Mouse (Mus musculus): ENCODE data around the gene Nupr1.

Gene Nupr1

DNA sequence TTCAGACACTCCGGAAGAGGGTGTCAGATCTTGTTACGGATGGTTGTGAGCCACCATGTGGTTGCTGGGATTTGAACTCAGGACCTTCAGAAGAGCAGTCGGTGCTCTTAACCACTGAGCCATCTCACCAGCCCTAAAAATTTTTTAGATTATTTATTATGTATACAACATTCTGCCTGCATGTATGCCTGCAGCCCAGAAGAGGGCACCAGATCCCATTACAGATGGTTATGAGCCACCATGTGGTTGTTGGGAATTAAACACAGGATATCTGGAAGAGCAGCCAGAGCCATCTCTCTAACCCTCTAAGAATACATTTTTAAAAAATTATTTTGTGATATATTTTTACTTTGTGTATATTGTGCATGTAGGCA is 12.6 kb upstream of the Nupr1 start:
- DNase-seq (ENCODE audit: low spot score) = peak; percentile 54

DNA sequence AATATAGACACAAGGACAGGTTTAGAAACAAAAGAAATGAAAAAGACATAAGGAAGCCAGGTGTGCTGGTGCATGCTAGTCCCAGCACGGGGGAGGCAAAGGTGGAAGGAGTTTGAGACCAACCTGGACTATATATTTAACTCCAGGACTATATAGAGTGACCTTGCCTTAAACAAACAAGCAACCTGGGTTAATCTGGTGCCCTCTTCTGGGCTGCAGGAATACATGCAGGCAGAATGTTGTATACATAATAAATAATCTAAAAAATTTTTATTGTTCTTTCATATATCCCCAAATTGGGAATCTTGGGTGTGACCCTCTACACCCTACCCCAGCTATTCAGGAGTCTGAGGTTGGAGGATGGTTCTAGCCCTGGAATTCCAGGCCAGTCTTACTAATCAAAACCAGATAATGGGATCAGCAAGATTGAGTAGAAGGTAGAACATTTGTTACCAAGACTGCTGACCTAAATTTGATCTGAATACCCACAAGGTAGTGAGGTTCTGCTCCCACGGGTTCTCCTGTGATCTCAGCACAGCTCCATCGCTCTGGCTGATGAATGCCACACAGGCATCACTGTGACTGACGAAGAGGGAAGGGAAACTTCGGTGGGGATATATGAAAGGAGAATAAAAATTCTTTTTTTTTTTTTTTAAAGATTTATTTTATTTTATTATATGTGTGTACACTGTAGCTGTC is 12.0 kb upstream of the Nupr1 start:
- no peak for DNase-seq (ENCODE audit: low spot score)

DNA sequence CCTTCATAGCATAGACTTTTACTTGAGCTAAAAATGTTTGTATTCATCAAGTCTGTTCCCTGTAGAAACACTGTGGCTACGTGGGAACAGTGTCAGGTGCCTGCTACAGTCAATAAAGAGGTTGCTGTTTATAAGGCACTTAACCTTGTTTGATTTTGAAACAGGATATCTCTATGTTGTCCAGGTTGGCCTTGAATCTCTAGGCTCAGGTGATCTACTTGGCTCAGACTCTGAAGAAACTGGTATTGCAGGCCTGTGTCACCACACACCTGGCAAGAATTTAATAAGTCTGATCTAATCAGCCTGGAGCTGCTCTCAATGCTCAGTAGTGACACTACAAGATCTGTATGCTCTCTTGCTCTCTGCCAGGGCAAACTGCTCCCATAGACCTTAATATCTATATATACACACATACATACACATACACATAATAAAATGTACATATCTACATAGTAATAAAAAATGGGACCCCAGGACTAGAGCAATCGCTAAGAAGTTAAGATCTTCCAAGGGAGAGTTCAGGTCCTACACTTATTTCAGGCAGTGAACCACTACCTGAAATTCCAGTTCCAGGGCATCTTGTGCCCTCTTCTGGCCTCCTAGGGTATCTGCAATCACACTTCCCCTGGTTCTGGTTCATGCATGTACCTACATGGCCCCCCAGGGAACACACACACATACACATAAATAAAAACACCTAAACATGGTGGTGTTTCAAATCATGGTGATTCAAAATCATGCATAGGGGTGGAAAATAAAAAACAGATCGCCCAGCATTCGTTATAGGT is 6.3 kb upstream of the Nupr1 start:
- DNase-seq (ENCODE audit: low spot score) = peak; percentile 55

DNA sequence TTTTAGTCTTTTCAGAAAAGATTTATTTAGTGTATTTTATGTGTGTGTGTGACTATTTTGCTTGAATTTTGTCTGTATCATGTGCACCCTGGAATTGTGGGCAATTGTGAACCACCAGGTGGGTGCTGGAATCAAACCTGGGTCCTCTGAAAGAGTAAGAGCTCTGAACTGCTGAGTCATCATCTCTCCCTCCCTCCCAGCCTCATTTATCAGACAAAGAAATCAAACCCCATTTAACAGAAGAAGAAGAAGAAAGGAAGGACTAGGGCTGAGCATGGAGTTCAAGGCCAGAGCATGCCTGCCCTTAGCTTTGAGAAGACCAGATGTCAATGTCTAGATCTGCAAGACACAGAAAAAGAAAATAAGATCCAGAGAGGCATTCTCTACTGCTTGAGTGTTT is 4.7 kb upstream of the Nupr1 start:
- no peak for DNase-seq (ENCODE audit: low spot score)

DNA sequence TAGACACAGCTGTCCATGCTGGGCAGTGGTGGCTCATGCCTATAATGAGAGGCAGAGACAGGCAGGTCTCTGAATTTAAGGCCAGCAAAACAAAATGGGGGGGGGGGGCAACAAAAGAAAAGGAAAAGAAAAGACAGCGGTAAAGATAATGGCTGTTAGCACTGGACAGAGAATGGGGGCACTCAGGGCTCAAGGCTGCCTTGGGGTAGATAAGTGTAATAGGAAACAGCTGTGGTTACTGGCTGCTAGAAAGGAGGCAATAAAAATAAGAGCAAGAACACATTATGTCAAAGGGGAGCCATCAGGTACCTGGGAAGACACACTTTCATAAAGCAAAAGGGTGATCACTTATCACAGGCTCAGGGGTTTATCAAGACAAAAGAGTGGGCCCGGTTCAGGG is 1.8 kb upstream of the Nupr1 start:
- no peak for DNase-seq (ENCODE audit: low spot score)

DNA sequence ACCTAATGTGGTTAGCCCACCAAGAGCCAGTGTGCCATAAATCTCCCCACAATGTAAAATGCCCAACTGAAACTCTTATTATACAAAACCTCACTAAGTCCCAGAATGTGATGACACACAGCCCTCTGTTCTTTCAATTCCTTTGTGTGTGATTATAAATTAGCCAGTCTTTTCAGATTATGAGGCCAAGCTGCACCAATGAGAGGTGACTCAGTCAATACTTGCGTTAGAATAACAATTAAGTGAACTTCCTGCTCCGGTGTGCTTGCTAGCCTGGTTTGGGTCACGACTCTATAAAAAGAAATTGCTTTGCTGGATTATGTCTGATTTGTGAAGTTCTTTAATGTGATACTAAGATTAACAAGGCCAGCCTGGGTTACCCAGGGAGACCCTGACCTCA is 746 bp downstream of the Nupr1 start:
- no peak for DNase-seq (ENCODE audit: low spot score)

DNA sequence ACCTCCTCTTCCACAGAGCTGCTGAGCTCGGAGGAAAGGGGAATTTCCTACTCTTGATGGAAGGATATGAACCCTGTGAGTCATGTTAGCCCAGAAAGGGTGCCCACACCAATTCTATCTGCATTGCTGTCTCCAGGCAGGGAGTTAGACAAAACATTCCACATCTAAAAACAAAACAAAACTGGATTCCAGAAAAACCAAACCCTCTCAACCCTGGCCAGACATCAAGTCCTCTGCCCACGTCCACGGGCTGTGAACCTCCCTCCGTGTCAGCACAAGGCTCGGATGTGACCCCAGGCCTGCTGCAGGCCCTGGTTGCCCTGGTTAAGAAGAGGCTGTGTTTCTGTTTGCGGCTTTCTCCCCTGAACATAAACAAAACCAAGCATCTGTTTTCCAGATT is 2.5 kb downstream of the Nupr1 start:
- DNase-seq (ENCODE audit: low spot score) = peak; percentile 23

DNA sequence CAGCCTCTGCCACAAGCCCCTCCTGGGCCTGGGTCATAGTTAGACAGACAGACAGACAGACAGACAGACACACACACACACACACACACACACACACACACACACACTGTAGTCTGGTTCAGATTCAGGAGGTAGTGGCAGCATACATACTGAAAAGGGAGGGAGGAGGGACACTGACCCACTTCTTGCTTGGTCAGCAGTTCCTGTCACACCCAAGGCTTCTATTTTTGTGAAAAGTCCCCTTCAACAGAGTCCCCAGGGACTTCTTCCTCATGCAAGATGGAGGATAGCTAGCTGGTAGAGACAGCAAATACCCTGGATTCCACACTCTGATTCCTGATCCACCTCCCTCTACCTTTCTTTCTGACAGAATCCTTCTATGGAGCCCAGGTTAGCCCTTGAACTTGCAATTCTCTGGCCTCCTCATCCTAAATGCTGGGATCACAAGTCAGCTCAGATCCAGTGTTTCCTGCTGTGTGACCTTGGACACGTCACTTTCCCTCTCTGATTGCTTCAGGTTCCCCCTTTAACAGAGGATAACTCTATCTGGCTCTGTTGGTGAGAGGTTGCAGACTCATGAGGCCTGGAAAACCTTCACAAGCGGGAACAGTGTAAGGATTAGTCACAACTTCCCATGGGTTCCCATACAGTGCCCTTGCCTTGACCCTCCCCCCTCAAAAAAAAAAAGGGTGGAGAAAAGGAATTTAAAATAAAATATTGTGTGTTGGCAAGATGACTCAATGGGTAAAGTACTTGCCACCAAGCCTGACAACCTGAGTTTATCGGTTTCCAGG is 4.7 kb downstream of the Nupr1 start:
- DNase-seq (ENCODE audit: low spot score) = peak; percentile 41

DNA sequence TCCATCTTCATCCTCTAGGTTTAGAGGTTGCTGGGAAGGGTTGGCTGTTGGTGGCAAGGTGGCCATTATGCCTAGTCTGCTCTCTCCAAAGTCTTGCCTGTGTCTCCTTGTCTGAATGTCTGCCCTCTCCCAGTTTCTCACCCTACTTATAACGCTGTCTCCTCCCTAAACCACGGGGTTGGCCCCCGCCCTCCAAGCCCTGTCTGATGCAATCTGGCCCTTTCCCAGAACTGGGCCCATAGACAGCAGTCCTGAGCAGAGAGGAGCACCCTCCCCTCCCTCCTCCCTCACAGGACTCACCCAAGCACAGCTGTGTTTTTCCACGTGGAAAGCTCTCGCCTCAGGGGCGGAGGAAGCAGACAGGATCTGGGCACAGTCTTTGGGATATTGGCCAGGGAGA is 5.3 kb downstream of the Nupr1 start:
- peak; percentile 93 for DNase-seq (ENCODE audit: low spot score)

DNA sequence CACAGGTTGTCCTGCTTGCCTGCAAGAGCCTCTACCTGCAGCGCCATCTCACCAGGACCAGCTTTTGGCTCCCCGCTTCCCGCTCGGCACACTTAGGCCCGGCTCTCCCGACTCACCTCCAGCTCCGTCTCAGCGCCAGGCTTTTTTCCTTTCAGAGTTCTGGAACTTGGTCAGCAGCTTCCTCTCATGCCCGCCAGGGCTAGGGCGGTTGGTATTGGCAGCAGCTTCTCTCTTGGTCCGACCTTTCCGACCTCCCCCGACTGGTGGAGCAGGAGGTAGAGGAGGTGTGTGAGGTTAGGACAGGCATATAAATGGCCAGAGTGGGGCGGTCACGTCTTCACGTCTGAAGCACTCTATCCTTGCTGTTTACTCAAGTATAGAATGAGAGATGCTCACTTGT is 5.9 kb downstream of the Nupr1 start:
- DNase-seq (ENCODE audit: low spot score) = peak; percentile 74

DNA sequence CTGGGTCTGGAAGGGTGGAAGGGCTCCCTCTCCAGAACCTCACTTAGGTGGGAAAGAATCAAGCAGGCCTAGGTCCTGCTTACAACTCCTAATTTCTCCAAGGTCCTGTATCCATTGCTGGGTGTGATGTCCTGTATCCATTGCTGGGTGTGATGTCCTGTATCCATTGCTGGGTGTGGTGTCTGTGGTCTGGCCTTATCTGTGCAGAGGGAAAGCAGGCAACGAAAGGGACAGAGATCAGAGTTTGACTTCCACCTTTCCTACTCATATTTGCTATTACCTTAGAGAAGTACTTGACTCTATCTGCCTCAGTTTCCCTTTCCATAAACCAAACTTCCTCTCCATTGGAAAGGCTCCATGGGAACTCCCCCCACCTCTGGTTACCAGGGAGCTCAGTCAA is 7.3 kb downstream of the Nupr1 start:
- DNase-seq (ENCODE audit: low spot score) = no peak

DNA sequence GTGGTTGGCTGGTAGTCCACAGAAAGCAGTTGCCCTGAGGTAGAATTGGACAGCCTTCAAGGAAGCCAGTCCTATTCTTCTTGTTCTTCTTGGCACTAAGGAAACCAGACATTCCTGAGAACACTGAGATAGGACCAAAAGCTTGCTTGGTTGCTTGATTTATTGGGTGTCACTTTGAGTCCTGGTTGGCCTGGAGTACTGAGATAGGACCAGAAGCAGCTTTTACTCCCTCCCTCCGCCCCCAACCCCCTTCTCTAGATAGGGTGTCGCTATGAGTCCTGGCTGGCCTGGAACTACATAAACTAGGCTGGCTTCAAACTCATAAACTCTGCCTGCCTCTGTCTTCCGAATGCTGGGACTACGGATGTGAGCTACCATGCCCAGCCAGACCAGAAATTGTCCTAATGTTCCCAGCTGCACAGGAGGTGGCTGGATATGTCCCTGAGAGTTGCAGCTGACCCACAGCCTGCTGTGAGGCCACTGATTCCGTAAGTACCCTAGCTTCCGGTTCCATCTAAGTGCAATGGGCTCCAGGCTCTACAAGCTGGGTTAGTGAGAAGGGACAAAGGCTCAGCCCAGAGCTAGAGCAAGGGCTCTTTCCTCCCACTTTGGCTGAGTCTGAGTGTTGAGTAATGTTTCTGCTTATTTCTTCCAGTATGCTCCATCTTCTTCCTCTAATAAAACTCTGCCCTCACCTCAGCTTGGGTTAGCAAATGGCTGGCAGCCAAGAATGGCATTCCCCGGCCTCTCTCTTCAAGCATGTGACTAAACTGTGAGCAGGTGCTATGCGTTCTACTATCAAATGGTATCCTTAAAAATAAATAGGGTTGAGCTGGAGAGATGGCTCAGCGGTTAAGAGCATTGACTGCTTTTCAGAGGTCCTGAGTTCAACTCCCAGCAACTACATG is 9.0 kb downstream of the Nupr1 start:
- DNase-seq (ENCODE audit: low spot score) = no peak

DNA sequence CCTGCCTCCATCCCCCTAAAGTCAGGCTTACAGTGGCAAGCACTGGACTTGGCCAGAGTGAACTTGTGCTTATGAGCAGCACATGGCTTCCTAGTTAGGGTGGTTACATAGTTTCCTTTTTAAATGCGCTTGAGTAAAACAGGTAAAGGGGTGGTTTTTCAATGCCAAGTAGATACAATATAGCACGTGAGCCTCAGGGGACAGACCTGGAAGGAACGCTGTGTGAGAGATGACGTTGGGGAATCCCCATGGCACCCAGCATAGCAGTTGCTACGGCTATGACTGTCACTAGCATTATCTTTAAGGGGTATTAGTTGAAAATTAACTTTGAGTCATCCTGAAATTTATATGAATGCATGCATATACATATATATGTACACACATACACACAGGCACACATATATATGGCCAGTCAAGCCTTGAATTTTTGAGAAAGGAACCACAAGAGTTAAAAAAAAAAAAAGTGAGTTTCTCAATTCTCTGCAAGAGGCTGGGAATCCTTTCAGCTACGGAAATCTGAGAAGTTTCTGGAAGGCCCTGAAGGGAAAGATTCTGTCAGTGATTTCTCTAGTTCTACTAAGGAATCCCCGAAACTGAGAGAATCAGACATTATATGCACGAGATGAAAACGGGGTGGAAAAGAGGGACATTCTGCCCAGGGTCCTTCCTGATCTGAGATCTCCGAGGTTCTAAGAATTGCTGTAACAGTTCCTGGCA is 10.9 kb downstream of the Nupr1 start:
- no peak for DNase-seq (ENCODE audit: low spot score)

DNA sequence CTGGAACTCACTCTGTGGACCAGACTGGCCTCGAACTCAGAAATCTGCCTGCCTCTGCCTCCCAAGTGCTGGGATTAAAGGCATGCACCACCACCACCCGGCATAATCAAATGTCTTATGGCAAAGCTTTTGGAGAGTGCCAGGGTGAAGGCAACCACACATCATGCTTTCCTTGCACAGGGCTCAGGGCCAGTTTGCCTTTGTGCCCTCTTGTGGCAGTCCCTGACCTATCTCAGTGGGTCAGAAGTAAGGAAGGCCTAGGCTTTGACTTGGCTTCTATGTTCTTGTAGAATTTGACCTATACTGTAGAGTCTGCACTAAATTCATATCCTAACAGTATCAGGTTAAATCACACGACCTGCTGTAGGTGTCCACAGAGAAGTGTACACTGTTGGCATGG is 14.0 kb downstream of the Nupr1 start:
- no peak for DNase-seq (ENCODE audit: low spot score)

DNA sequence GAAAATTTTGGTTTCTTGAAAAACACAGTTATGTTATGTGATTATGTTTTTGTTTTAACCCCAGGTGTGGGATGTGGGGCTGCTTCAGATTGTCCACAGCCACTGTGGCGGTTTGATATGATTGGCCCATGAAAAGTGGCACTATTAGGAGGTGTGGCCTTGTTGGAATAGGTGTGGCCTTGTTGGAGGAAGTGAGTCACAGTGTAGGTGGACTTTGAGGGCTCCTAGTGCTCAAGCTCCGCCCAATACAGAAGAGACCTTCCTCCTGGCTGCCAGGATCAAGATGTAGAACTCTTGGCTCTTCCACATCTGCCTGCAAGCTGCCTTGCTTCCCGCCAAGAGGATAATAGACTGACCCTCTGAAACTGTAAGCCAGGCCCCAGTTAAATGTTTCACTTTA is 17.9 kb downstream of the Nupr1 start:
- DNase-seq (ENCODE audit: low spot score) = no peak

DNA sequence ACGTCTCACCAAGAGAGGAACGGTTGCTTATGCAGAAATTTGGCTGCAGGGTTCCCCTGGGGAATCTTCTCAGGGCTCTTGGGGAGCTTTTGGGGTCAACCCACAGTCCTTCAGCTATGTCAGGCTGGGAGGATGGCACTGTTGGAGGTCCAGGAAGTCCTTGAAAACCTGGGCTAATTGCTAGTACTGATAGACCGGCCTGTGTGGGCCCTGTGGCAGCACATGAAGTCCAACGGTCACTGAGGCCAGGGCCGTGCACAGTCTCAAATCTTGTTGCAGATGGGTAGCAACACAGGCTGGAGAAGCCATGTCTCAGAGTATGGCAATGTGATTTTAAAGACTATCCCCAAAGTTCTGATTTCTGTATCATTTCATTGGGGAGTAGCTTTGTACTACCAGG is 22.9 kb downstream of the Nupr1 start:
- no peak for DNase-seq (ENCODE audit: low spot score)

DNA sequence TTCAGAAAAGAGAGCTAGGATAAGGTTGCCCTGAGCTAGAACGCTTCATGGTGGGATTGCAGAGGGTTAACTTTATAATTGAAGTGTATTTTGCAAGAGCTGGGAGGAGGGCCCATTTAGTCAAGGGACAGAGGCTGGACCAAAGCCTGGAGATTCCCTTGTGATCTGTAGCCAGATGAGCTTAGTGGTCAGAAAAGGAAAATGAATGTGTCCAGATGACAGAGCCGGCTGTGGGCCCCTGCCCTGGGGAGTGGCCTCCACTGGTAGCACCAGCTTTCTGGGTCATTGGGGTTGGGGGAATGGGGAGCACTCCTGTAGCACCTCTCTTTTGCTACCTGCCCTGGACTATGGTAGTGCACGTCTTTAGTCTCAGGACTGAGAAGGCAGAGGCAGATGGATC is 23.6 kb downstream of the Nupr1 start:
- peak; percentile 57 for DNase-seq (ENCODE audit: low spot score)

DNA sequence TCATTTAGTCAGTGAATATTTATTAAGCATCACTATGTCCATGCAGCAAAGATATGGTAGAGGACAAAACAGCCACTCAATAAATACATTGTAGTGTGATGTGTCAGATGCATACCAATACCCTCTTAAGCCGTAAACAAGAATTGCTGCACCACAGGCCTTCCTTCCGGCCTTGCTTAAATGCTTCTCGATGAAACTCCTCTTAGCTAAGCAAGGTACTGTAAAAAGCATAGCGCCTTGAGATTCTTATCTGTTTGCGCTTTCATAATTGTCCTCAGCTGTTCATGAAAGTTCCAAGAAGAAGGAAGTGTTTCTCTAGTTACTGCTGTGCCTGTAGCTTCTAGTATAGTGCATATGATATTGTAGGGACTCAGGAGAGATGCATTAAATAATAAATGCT is 24.1 kb downstream of the Nupr1 start:
- DNase-seq (ENCODE audit: low spot score) = peak; percentile 28

DNA sequence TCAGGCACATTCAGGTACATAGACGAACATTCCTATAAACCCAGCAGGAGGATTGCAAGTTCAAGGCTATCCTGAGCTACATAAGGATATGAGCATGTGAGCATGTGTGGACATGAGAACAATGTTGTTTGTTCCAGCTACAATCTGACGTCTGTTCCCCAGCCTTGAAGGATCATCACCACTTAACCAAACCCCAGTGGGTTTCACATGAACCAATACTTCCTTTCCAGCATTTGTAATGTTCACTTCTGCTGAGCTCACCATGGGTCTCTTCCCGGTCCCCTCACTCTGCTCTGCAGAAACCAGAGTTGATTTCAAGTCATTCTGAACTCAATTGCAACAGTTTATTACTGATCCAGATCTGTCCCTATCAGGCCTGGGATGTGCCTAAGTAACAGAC is 28.0 kb downstream of the Nupr1 start:
- DNase-seq (ENCODE audit: low spot score) = no peak

DNA sequence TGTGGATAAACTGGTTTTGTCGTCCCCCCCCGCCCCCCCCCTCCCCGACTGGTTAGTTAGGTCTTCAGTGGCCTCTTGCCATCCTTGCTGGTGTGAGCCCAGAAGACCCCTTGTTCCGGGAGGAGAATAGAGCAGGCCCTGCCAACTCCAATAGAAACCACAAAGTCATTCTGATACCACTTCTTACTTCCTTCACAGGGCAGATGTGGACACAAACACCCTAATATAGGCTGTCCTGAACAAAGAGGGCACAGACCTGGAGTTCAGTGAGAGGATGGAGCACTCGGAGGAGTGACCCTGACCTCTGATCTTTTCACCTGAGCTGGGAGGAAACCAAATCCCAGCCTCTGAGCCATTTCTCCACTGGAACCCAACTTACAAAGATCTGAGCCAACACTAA is 28.8 kb downstream of the Nupr1 start:
- DNase-seq (ENCODE audit: low spot score) = no peak

DNA sequence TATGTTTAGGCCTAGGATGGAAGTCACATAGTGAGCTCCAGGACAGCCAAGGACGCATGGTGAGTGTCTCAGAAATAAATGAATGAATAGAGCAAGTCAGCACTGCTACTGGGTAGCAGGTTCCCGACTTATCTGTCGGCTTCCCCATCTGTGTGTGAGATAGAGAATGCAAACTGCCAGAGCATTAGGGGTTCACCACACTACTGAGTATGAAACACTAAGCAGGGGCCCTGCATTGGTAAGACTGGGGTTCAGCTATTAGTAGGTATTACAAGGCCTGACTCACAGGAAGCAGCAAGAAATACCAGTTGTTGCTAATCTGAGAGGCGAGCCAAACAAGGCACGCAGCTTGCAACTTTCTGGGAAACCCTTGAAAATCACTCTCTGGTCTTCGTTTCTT is 31.7 kb downstream of the Nupr1 start:
- DNase-seq (ENCODE audit: low spot score) = no peak
